Mouse (Mus musculus): Measurements from ENCODE around the gene Vill.

DNA sequence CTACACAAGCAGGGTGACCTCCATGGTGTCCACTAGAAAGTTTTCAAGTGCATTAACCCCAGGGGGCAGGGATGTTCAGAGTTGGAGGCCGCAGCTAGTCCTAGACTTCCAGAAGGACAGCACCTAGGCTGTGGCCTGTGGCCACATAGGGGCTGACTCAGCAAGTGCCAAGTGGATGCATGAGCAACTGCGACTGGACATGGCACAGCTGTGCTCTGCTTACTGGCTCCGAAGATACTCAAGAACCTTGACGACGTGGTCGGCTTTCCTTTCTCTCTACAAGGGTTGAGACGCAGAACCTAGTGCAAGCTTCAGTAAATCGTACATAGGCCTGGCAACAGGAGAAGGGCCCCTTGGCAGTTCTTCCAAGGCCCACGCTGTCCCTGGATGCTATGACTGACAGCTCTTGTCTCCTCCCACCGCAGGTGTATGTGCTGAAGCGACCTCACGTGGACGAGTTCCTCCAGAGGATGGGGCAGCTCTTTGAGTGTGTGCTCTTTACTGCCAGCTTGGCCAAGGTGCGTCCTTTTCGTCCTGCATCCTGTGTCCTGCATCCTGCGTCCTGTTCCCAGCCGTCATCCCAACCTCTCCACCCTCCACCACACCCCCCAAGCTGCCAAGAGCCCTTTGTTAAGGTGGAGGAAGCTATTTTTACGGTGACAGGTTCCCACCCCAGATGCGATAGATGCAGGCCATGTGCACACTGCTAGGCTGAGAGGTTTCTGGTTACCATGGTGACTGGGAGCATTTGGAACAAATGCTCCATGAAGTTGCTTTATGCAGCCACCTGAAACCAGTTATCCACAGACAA lies 19.3 kb upstream of the Vill start:
- no peak for TF ChIP-seq EP300 (IDR thresholded peaks at IDR 0.05; ENCODE audit: low read depth)
- TF ChIP-seq CTCF (IDR thresholded peaks at IDR 0.05; ENCODE audit: low read depth): no peak
